17 mouse cellular contexts compared by ENCODE assay signal in genomic region chr13:47712507-47712906, GRCm38 (mm10).
DNase-seq lines count a peak whose midpoint lies in the region; ATAC-seq and TF ChIP-seq lines count a peak whose summit lies in the region.
"Had no signal": no experiment of that assay in that cellular context is flagged by ENCODE, and none has a peak within 500 bp of the region (broad histone marks: within the 10 kb centered on the region; RNA-seq: fewer than 3 reads in every experiment).

No protein-coding gene starts in this region.

- no peaks in the 10 kb centered on the region for H3K27me3 ChIP-seq in lung, embryonic 14.5 days (ENCODE audit: insufficient read depth, low read length)
- no peaks in the 10 kb centered on the region for H3K27me3 ChIP-seq in intestine, embryonic 16.5 days (replicated peaks; ENCODE audit: control insufficient read depth, insufficient read depth, low read length)
- H3K27me3 ChIP-seq in liver, embryonic 16.5 days (ENCODE audit: control insufficient read depth, insufficient read depth, low read depth, low read length): no peaks in the 10 kb centered on the region
- H3K27me3 ChIP-seq in stomach, postnatal 0 days (ENCODE audit: control insufficient read depth, insufficient read depth, low read length): no peaks in the 10 kb centered on the region
- no peaks in the 10 kb centered on the region for H3K27me3 ChIP-seq in hindbrain, embryonic 13.5 days
- H3K27me3 ChIP-seq: heart, embryonic 12.5 days had no signal

- 54% methylated on average over 4 of the region's 4 CpGs for WGBS in lung, embryonic 14.5 days
- WGBS in lung, adult 2 months: 66% methylated on average over 4 of the region's 4 CpGs
- WGBS in intestine, embryonic 16.5 days: 60% methylated on average over 4 of the region's 4 CpGs
- 47% methylated on average over 4 of the region's 4 CpGs for WGBS in liver, embryonic 16.5 days (ENCODE audit: insufficient replicate concordance)
- 61% methylated on average over 4 of the region's 4 CpGs for WGBS in stomach, postnatal 0 days
- WGBS in hindbrain, embryonic 13.5 days: 96% methylated on average over 4 of the region's 4 CpGs

- H3K9ac ChIP-seq in lung, embryonic 14.5 days: no peak overlapping the region
- H3K9ac ChIP-seq in intestine, embryonic 16.5 days (ENCODE audit: low read depth, low read length): no peak overlapping the region
- no peak overlapping the region for H3K9ac ChIP-seq in liver, embryonic 16.5 days (ENCODE audit: low read depth, low read length)
- no peak overlapping the region for H3K9ac ChIP-seq in stomach, postnatal 0 days (ENCODE audit: low read length)
- H3K9ac ChIP-seq in hindbrain, embryonic 13.5 days: no peak overlapping the region
- H3K9ac ChIP-seq: heart, embryonic 12.5 days had no signal

- H3K4me1 ChIP-seq in lung, embryonic 14.5 days (ENCODE audit: insufficient read depth): no peaks in the 10 kb centered on the region
- H3K4me1 ChIP-seq in lung, adult 2 months (ENCODE audit: control insufficient read depth, insufficient read depth, low read length): no peaks in the 10 kb centered on the region
- H3K4me1 ChIP-seq in intestine, embryonic 16.5 days (ENCODE audit: control insufficient read depth, insufficient read depth, low read length): no peaks in the 10 kb centered on the region
- no peaks in the 10 kb centered on the region for H3K4me1 ChIP-seq in liver, embryonic 16.5 days (ENCODE audit: control insufficient read depth, low read depth, low read length)
- H3K4me1 ChIP-seq in stomach, postnatal 0 days (replicated peaks; ENCODE audit: control insufficient read depth, insufficient read depth): no peaks in the 10 kb centered on the region
- H3K4me1 ChIP-seq in hindbrain, embryonic 13.5 days (replicated peaks): no peaks in the 10 kb centered on the region
- H3K4me1 ChIP-seq: embryonic facial prominence, embryonic 10.5 days; heart, embryonic 12.5 days had no signal

- peak; percentile 8 for DNase-seq in lung, embryonic 14.5 days
- no peak for DNase-seq in lung, adult 2 months
- DNase-seq in stomach, postnatal 0 days (ENCODE audit: low spot score): peak; percentile 39
- DNase-seq in kidney, postnatal 4 days: no peak
- DNase-seq: adrenal gland, adult 2 months; adrenal gland, postnatal 25 days; cerebellum, adult 18-20 months; cerebellum, adult 9-11 months; gastrocnemius, adult 2 months; gastrocnemius, postnatal 25 days had no signal

- H3K4me2 ChIP-seq in lung, embryonic 14.5 days: no peak overlapping the region
- H3K4me2 ChIP-seq in intestine, embryonic 16.5 days (ENCODE audit: low read depth, low read length): no peak overlapping the region
- no peak overlapping the region for H3K4me2 ChIP-seq in liver, embryonic 16.5 days (ENCODE audit: low read depth, low read length)
- no peak overlapping the region for H3K4me2 ChIP-seq in stomach, postnatal 0 days (replicated peaks; ENCODE audit: low read depth)
- no peak overlapping the region for H3K4me2 ChIP-seq in hindbrain, embryonic 13.5 days
- H3K4me2 ChIP-seq: heart, embryonic 12.5 days had no signal

- no peak for TF ChIP-seq EP300 in stomach, postnatal 0 days (optimal IDR thresholded peaks at IDR 0.05)

- TF ChIP-seq CTCF in lung, embryonic 14.5 days (IDR thresholded peaks at IDR 0.05; ENCODE audit: low read depth): no peak
- no peak for TF ChIP-seq CTCF in lung, adult 2 months (IDR thresholded peaks at IDR 0.05; ENCODE audit: insufficient read depth, low read length)
- TF ChIP-seq CTCF in stomach, postnatal 0 days (IDR thresholded peaks at IDR 0.05; ENCODE audit: low read depth): no peak

- H3K9me3 ChIP-seq in lung, embryonic 14.5 days (ENCODE audit: low read depth, low read length): no peaks in the 10 kb centered on the region
- H3K9me3 ChIP-seq in intestine, embryonic 16.5 days (ENCODE audit: control insufficient read depth, low read length): no peaks in the 10 kb centered on the region
- no peaks in the 10 kb centered on the region for H3K9me3 ChIP-seq in liver, embryonic 16.5 days (replicated peaks; ENCODE audit: control insufficient read depth, low read length)
- H3K9me3 ChIP-seq in stomach, postnatal 0 days (ENCODE audit: control insufficient read depth, low read length): no peaks in the 10 kb centered on the region
- no peaks in the 10 kb centered on the region for H3K9me3 ChIP-seq in hindbrain, embryonic 13.5 days
- H3K9me3 ChIP-seq: embryonic facial prominence, embryonic 10.5 days; heart, embryonic 12.5 days; hindbrain, embryonic 10.5 days had no signal

- no peak for ATAC-seq in lung, embryonic 14.5 days (ENCODE audit: insufficient read depth)
- ATAC-seq in intestine, embryonic 16.5 days: peak; percentile 92
- peak; percentile 85 for ATAC-seq in liver, embryonic 16.5 days (ENCODE audit: low read depth)
- peak; percentile 93 for ATAC-seq in stomach, postnatal 0 days (ENCODE audit: low FRiP score, low TSS enrichment)
- ATAC-seq in hindbrain, embryonic 13.5 days (ENCODE audit: low FRiP score): no peak
- ATAC-seq: forebrain, embryonic 14.5 days had no signal

- H3K4me3 ChIP-seq in lung, embryonic 14.5 days (ENCODE audit: low read depth, low read length): no peak overlapping the region
- H3K4me3 ChIP-seq in lung, adult 2 months (replicated peaks; ENCODE audit: extremely low read depth, low read depth, low read length): no peak overlapping the region
- H3K4me3 ChIP-seq in intestine, embryonic 16.5 days (ENCODE audit: low read length): no peak overlapping the region
- no peak overlapping the region for H3K4me3 ChIP-seq in liver, embryonic 16.5 days (ENCODE audit: low read depth, low read length)
- H3K4me3 ChIP-seq in stomach, postnatal 0 days (ENCODE audit: low read depth, low read length): no peak overlapping the region
- no peak overlapping the region for H3K4me3 ChIP-seq in hindbrain, embryonic 13.5 days
- H3K4me3 ChIP-seq: embryonic facial prominence, embryonic 10.5 days; gastrocnemius, adult 2 months; heart, embryonic 12.5 days; hindbrain, embryonic 10.5 days had no signal

- no peak for TF ChIP-seq POLR2A in lung, adult 2 months (IDR thresholded peaks at IDR 0.05; ENCODE audit: borderline replicate concordance, extremely low read depth, low read depth, low read length)

- no peaks in the 10 kb centered on the region for H3K36me3 ChIP-seq in lung, embryonic 14.5 days (ENCODE audit: insufficient read depth)
- H3K36me3 ChIP-seq in intestine, embryonic 16.5 days (ENCODE audit: control insufficient read depth, insufficient read depth, low read length): no peaks in the 10 kb centered on the region
- H3K36me3 ChIP-seq in liver, embryonic 16.5 days (ENCODE audit: control insufficient read depth, insufficient read depth): no peaks in the 10 kb centered on the region
- H3K36me3 ChIP-seq in stomach, postnatal 0 days (ENCODE audit: control insufficient read depth, insufficient read depth, low read length): no peaks in the 10 kb centered on the region
- no peaks in the 10 kb centered on the region for H3K36me3 ChIP-seq in hindbrain, embryonic 13.5 days
- H3K36me3 ChIP-seq: embryonic facial prominence, embryonic 10.5 days; heart, embryonic 12.5 days; hindbrain, embryonic 10.5 days had no signal

- H3K27ac ChIP-seq in lung, embryonic 14.5 days (ENCODE audit: low read depth): no peak overlapping the region
- H3K27ac ChIP-seq in intestine, embryonic 16.5 days (ENCODE audit: low read length): no peak overlapping the region
- H3K27ac ChIP-seq in liver, embryonic 16.5 days (ENCODE audit: low read length): 0 out of 2 replicates have a peak overlapping the region, but pooled peaks have one; percentile 12
- no peak overlapping the region for H3K27ac ChIP-seq in stomach, postnatal 0 days (replicated peaks)
- no peak overlapping the region for H3K27ac ChIP-seq in hindbrain, embryonic 13.5 days
- H3K27ac ChIP-seq: embryonic facial prominence, embryonic 10.5 days; gastrocnemius, adult 2 months; hindbrain, embryonic 10.5 days had no signal

Comparison
In these comparisons a context has a peak if more than half of its experiments do, and no peak if none do; other contexts are left out.
1. DNase-seq: peak in lung, embryonic 14.5 days (single experiment) and stomach, postnatal 0 days (single experiment); none in lung, adult 2 months (single experiment) and kidney, postnatal 4 days (0 of 2).
2. ATAC-seq: peak in intestine, embryonic 16.5 days (single experiment), liver, embryonic 16.5 days (single experiment) and stomach, postnatal 0 days (single experiment); none in lung, embryonic 14.5 days (single experiment) and hindbrain, embryonic 13.5 days (single experiment).